Mouse (Mus musculus) heart, embryonic 15.5 days (tissue): Measurements from ENCODE around the gene Stra8. TPM values are rescaled to one million over a fixed set of nuclear protein-coding genes. Genes with fewer than 3 reads are reported as not detected.

Source experiments
- ATAC-seq: fragments of 200-750 bp; cut with Nextera tagmentation; replicated peaks from 2 replicates; pipeline ENCODE4 v1.8.0; 2017; ENCODE audit warnings: low read depth, moderate TSS enrichment; ENCODE audit not compliant: insufficient number of reproducible peaks, insufficient read depth, low FRiP score
- H3K27ac ChIP-seq: fragments of 300-500 bp; sonication (generic); 2 replicates; pipeline ENCODE4 v1.5.1; 2015; ENCODE audit warnings: mild to moderate bottlenecking, inconsistent platforms
- H3K27me3 ChIP-seq: fragments of 300-500 bp; sonication (generic); 2 replicates; pipeline ENCODE4 v1.6.1; 2015; ENCODE audit warnings: inconsistent platforms
- H3K36me3 ChIP-seq: fragments of 300-500 bp; sonication (generic); 2 replicates; pipeline ENCODE4 v1.6.1; 2015; ENCODE audit warnings: mild to moderate bottlenecking, inconsistent platforms
- H3K4me1 ChIP-seq: fragments of 300-500 bp; sonication (generic); replicated peaks from 2 replicates; pipeline ENCODE4 v1.6.1; 2015; ENCODE audit warnings: inconsistent platforms
- H3K4me2 ChIP-seq: fragments of 300-500 bp; sonication (generic); 2 replicates; pipeline ENCODE4 v1.6.1; 2015; ENCODE audit warnings: inconsistent platforms, mild to moderate bottlenecking, moderate library complexity
- H3K4me3 ChIP-seq: fragments of 300-500 bp; sonication (generic); 2 replicates; pipeline ENCODE4 v1.5.1; 2015; ENCODE audit warnings: mild to moderate bottlenecking, inconsistent platforms
- H3K9ac ChIP-seq: fragments of 300-500 bp; sonication (generic); 2 replicates; pipeline ENCODE4 v1.6.1; 2015; ENCODE audit warnings: mild to moderate bottlenecking, inconsistent platforms
- H3K9me3 ChIP-seq: fragments of 300-500 bp; sonication (generic); replicated peaks from 2 replicates; pipeline ENCODE4 v1.6.1; 2016; ENCODE audit warnings: inconsistent platforms
- WGBS: fragments of 180-500 bp; shearing (Covaris S2); methylation state at CpG from one replicate; pipeline ENCODE4 v1.1.7; 2015; ENCODE audit warnings: mixed read lengths; 5-methylcytosine and 5-hydroxymethylcytosine counted together
- polyA plus RNA-seq: library from polyadenylated mRNA; unstranded; fragments of >200 nt; fragmentation: Nextera tagmentation; extraction: Ambion mirVana; gene quantifications from 2 replicates; pipeline ENCODE4 v1.2.1, GENCODE M21; 2015

The Stra8 gene
- polyA plus RNA-seq, 1 experiment from 2014 or later = not detected

GRCm38 (mm10) chr6:34879911-34880475, 40.0 kb upstream of the Stra8 start:
- no peak overlapping the region for H3K4me2 ChIP-seq
- 55% methylated on average over 6 of the region's 6 CpGs for WGBS
- peaks cover 22% of the 10 kb centered on the region; the same call in 1 of the 2 replicates for H3K36me3 ChIP-seq
- H3K27me3 ChIP-seq = no peaks in the 10 kb centered on the region
- H3K9ac ChIP-seq = no peak overlapping the region
- no peaks in the 10 kb centered on the region for H3K9me3 ChIP-seq
- no peak for ATAC-seq
- peaks cover 30% of the 10 kb centered on the region for H3K4me1 ChIP-seq
- H3K27ac ChIP-seq = no peak overlapping the region
- no peak overlapping the region for H3K4me3 ChIP-seq

GRCm38 (mm10) chr6:34884724-34885123, 35.2 kb upstream of the Stra8 start:
- Histone ChIP-seq H3K36me3 (peaks cover 38% of the 10 kb centered on the region; the same call in 1 of the 2 replicates), H3K4me2 (no peak overlapping the region), H3K4me1 (peaks cover 6% of the 10 kb centered on the region; the same call in 1 of the 2 replicates), H3K27ac (no peak overlapping the region), H3K27me3 (no peaks in the 10 kb centered on the region), H3K9ac (no peak overlapping the region), H3K4me3 (no peak overlapping the region), H3K9me3 (no peaks in the 10 kb centered on the region)
- ATAC-seq = no peak
- 80% methylated on average over 7 of the region's 7 CpGs for WGBS

GRCm38 (mm10) chr6:34887131-34887850, 32.7 kb upstream of the Stra8 start:
- Histone ChIP-seq H3K27ac (no peak overlapping the region), H3K4me3 (no peak overlapping the region), H3K9me3 (no peaks in the 10 kb centered on the region), H3K4me1 (peaks cover 6% of the 10 kb centered on the region; the same call in 1 of the 2 replicates), H3K4me2 (no peak overlapping the region), H3K9ac (no peak overlapping the region), H3K27me3 (no peaks in the 10 kb centered on the region), H3K36me3 (peaks cover 47% of the 10 kb centered on the region; the same call in 1 of the 2 replicates)
- WGBS = 66% methylated on average over 6 of the region's 6 CpGs
- no peak for ATAC-seq

- Histone ChIP-seq H3K9ac (no peak overlapping the region), H3K27me3 (no peaks in the 10 kb centered on the region), H3K4me1 (peaks cover 6% of the 10 kb centered on the region; the same call in 1 of the 2 replicates), H3K27ac (no peak overlapping the region), H3K36me3 (peaks cover 57% of the 10 kb centered on the region), H3K9me3 (no peaks in the 10 kb centered on the region), H3K4me3 (no peak overlapping the region), H3K4me2 (no peak overlapping the region)
- WGBS = 58% methylated on average over 4 of the region's 4 CpGs
- no peak for ATAC-seq
Measured at GRCm38 (mm10) chr6:34889185-34889584, 30.8 kb upstream of the Stra8 start.

GRCm38 (mm10) chr6:34895569-34895968, 24.4 kb upstream of the Stra8 start:
- ATAC-seq = no peak
- WGBS = 85% methylated on average over 7 of the region's 7 CpGs
- H3K9me3 ChIP-seq = no peaks in the 10 kb centered on the region
- H3K36me3 ChIP-seq = peaks cover 59% of the 10 kb centered on the region
- H3K4me1 ChIP-seq = peaks cover 17% of the 10 kb centered on the region; the same call in 1 of the 2 replicates
- H3K9ac ChIP-seq = no peak overlapping the region
- no peaks in the 10 kb centered on the region for H3K27me3 ChIP-seq
- no peak overlapping the region for H3K4me2 ChIP-seq
- H3K4me3 ChIP-seq = no peak overlapping the region
- no peak overlapping the region for H3K27ac ChIP-seq

GRCm38 (mm10) chr6:34896168-34896780, 23.7 kb upstream of the Stra8 start:
- no peak for ATAC-seq
- peaks cover 19% of the 10 kb centered on the region; the same call in 1 of the 2 replicates for H3K4me1 ChIP-seq
- H3K36me3 ChIP-seq = peaks cover 58% of the 10 kb centered on the region
- no peak overlapping the region for H3K9ac ChIP-seq
- 67% methylated on average over 16 of the region's 16 CpGs for WGBS
- no peaks in the 10 kb centered on the region for H3K27me3 ChIP-seq
- H3K4me2 ChIP-seq = no peak overlapping the region
- H3K9me3 ChIP-seq = no peaks in the 10 kb centered on the region
- no peak overlapping the region for H3K4me3 ChIP-seq
- H3K27ac ChIP-seq = no peak overlapping the region

- no peak overlapping the region for H3K4me2 ChIP-seq
Measured at GRCm38 (mm10) chr6:34899127-34899526, 20.8 kb upstream of the Stra8 start.

GRCm38 (mm10) chr6:34900990-34901389, 19.0 kb upstream of the Stra8 start:
- Histone ChIP-seq H3K4me1 (peaks cover 49% of the 10 kb centered on the region), H3K4me2 (no peak overlapping the region), H3K36me3 (peaks cover 35% of the 10 kb centered on the region), H3K9me3 (no peaks in the 10 kb centered on the region), H3K4me3 (no peak overlapping the region), H3K27ac (no peak overlapping the region), H3K9ac (no peak overlapping the region), H3K27me3 (no peaks in the 10 kb centered on the region)
- ATAC-seq = no peak
- 61% methylated on average over 2 of the region's 2 CpGs for WGBS

More at GRCm38 (mm10) chr6:34899127-34899526, 20.8 kb upstream of the Stra8 start:
- H3K9me3 ChIP-seq = no peaks in the 10 kb centered on the region
- 67% methylated on average over 2 of the region's 2 CpGs for WGBS
- H3K4me3 ChIP-seq = no peak overlapping the region
- peaks cover 41% of the 10 kb centered on the region for H3K36me3 ChIP-seq
- H3K9ac ChIP-seq = no peak overlapping the region
- H3K27me3 ChIP-seq = no peaks in the 10 kb centered on the region
- ATAC-seq = peak; percentile 48; the same call in 1 of the 2 replicates
- H3K27ac ChIP-seq = peak overlapping the region; percentile 51
- peaks cover 44% of the 10 kb centered on the region for H3K4me1 ChIP-seq

GRCm38 (mm10) chr6:34901911-34902444, 18.0 kb upstream of the Stra8 start:
- H3K27ac ChIP-seq = peak overlapping the region; percentile 72
- H3K4me2 ChIP-seq = peak overlapping the region; percentile 42
- no peak overlapping the region; the same call in 1 of the 2 replicates for H3K9ac ChIP-seq
- ATAC-seq = no peak
- 0 out of 2 replicates have a peak overlapping the region, but pooled peaks have one; percentile 2 for H3K4me3 ChIP-seq
- H3K4me1 ChIP-seq = peaks cover 53% of the 10 kb centered on the region
- no peaks in the 10 kb centered on the region for H3K9me3 ChIP-seq
- peaks cover 33% of the 10 kb centered on the region for H3K36me3 ChIP-seq
- 28% methylated on average over 9 of the region's 9 CpGs for WGBS
- no peaks in the 10 kb centered on the region for H3K27me3 ChIP-seq

- Histone ChIP-seq H3K9ac (no peak overlapping the region; the same call in 1 of the 2 replicates), H3K4me1 (peaks cover 55% of the 10 kb centered on the region), H3K27ac (peak overlapping the region; percentile 72), H3K4me2 (peak overlapping the region; percentile 42), H3K27me3 (no peaks in the 10 kb centered on the region), H3K36me3 (peaks cover 35% of the 10 kb centered on the region), H3K4me3 (0 out of 2 replicates have a peak overlapping the region, but pooled peaks have one; percentile 2), H3K9me3 (no peaks in the 10 kb centered on the region)
- 71% methylated on average over 7 of the region's 7 CpGs for WGBS
- no peak for ATAC-seq
Measured at GRCm38 (mm10) chr6:34902578-34902977, 17.4 kb upstream of the Stra8 start.

- no peak for ATAC-seq
- H3K36me3 ChIP-seq = peaks cover 38% of the 10 kb centered on the region
- no peak overlapping the region for H3K4me3 ChIP-seq
- 58% methylated on average over 5 of the region's 5 CpGs for WGBS
- H3K4me1 ChIP-seq = peaks cover 59% of the 10 kb centered on the region
- H3K27me3 ChIP-seq = no peaks in the 10 kb centered on the region
- peak overlapping the region; percentile 37 for H3K4me2 ChIP-seq
- no peaks in the 10 kb centered on the region for H3K9me3 ChIP-seq
- no peak overlapping the region for H3K9ac ChIP-seq
- peak overlapping the region; percentile 52 for H3K27ac ChIP-seq
Measured at GRCm38 (mm10) chr6:34903441-34903840, 16.5 kb upstream of the Stra8 start.
